Mouse (Mus musculus) activated CD4-positive, CD25-positive, alpha-beta regulatory T cell (primary cell): ENCODE data around the gene Fam25c. TPM values are rescaled to one million over a fixed set of nuclear protein-coding genes. Genes with fewer than 3 reads are reported as not detected.

Source experiments
- polyA plus RNA-seq, 2 experiments: library from polyadenylated mRNA; unstranded; fragments of 100-300 nt; shearing (Covaris generic); gene quantifications; one replicate each; pipeline ENCODE4 v1.2.1; 2017

The Fam25c gene
- polyA plus RNA-seq, result not detected

DNA sequence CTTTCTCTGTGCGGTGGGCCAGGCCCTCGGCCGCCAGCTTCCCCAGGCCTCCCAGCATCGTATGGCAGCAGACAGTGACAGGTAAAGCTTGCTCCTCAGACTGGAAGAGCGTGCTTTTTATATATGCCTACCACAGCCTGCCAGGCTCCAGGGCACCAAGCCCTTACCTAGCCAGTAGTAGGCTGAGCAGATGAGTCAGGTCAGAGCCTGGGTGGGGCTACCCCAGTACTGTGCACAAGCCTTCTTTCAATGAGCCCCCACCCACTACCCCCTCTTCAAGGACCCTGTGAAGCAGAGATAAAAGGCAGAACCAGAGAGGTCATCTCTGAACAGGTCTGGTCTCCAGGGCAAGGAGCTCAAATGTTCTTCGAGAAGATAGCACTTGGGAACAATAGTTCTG lies at the start of gene Fam25c:
Gene Fam25c, minus strand, starts transcription at position 133 of the 400 bp plus-strand sequence.

GRCm38 (mm10) chr14:34375415-34375904 lies 20.2 kb upstream of the Fam25c start, which contains the start of gene Mmrn2:
Mmrn2 (plus strand) TSS chr14:34375465.

GRCm38 (mm10) chr14:34374577-34374976 lies 19.3 kb upstream of the Fam25c start, which contains the start of gene Sncg:
Sncg (minus strand) TSS chr14:34374789.

GRCm38 (mm10) chr14:34310234-34310965 lies 44.8 kb downstream of the Fam25c start, which contains the start of the genes Shld2 and Glud1:
Shld2 (minus strand) TSS chr14:34310493.
Glud1 (plus strand) TSS chr14:34310727.

Other genes starting within 250 kb of the Fam25c start
- gene Npy4r, start 202.9 kb downstream of the Fam25c start, polyA plus RNA-seq, result not detected
- under 1 TPM in 1 of 2 experiments, not detected in 1; 0.16 TPM for gene Gprin2, start 153.8 kb downstream of the Fam25c start, polyA plus RNA-seq
- gene Syt15, start 135.8 kb downstream of the Fam25c start, polyA plus RNA-seq, result under 1 TPM; 0.07 to 0.81 TPM
- gene Shld2, start 44.9 kb downstream of the Fam25c start, polyA plus RNA-seq, result 10 to 100 TPM; 21.6 to 26.9 TPM
- 100 to 1,000 TPM; 129 to 149 TPM for gene Glud1, start 44.7 kb downstream of the Fam25c start, polyA plus RNA-seq
- gene Sncg, start 19.4 kb upstream of the Fam25c start, polyA plus RNA-seq, result under 1 TPM in 1 of 2 experiments, not detected in 1; 0.51 TPM
- under 1 TPM in 1 of 2 experiments, not detected in 1; 0.06 TPM for gene Mmrn2, start 20.0 kb upstream of the Fam25c start, polyA plus RNA-seq
- 1 to 10 TPM; 1.8 to 2.2 TPM for gene Bmpr1a, start 147.9 kb upstream of the Fam25c start, polyA plus RNA-seq
- not detected for gene 9230112D13Rik, start 167.4 kb upstream of the Fam25c start, polyA plus RNA-seq
- under 1 TPM in 1 of 2 experiments, not detected in 1; 0.30 TPM for gene Ldb3, start 233.2 kb upstream of the Fam25c start, polyA plus RNA-seq
- gene Opn4, start 244.7 kb upstream of the Fam25c start, polyA plus RNA-seq, result not detected